Mouse (Mus musculus): ENCODE measurements at regions not wholly inside any gene's neighbourhood (a gene's known extent, or its start where the extent isn't known, plus 50 kb on each side); places are given as distances from the start of the nearest gene placed in this dataset.

DNA sequence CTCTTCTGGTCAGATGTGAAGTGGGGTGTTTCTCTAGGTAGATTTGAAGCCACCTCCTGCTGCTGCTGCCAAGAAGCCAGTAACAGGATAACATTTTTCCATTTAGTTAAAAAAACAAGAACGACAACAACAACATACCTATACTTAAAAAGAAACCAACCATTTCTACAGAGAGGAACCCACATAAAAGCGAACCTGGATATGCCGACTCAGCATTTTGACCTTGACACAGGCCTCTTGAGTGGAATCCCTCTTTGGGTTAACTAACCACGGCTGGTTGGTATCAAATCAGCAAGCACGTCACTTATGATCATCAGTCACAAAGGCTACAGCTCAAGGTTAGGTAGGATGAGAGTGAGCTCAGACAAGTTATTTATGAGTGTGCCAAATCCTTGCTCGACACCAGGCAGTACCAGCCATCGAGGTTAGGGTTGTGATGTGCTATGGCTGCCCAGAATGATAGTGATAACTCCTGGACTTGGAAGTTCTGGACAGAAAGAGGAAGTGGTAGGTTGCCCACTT, 269.7 kb downstream of the Cbln1 start:
- no peak for DNase-seq (ENCODE audit: low read depth, low spot score)

GRCm38 (mm10) chr8:87199461-87200131, 272.8 kb downstream of the Cbln1 start:
- DNase-seq (ENCODE audit: low read depth, low spot score): no peak

- DNase-seq (ENCODE audit: low read depth, low spot score): no peak
These were observed 274.4 kb downstream of the Cbln1 start for GRCm38 (mm10) chr8:87197867-87198536.

GRCm38 (mm10) chr8:87197000-87197399, 275.4 kb downstream of the Cbln1 start:
- no peak for DNase-seq (ENCODE audit: low read depth, low spot score)

DNA sequence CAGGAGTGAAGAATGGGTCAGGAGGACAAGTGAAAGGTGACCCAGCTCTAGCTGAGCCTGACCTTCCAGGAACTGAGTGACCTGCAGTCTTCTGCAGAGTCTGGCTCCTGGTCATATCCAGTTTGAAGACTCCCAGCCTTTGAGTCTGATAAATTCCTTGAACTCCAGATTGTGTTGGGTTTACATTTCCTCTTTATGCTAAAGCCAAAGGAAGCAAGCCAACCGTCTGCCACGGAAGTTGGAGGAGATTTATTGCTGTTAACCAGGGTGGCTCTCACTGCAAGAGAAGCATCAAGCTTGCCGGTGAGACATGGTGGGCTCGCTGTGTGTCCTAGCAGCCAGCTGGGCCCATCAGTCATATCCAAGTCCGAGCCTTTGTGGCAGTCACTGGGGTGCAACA, 276.4 kb downstream of the Cbln1 start:
- no peak for DNase-seq (ENCODE audit: low read depth, low spot score)

GRCm38 (mm10) chr8:87189791-87190385, 282.5 kb downstream of the Cbln1 start:
- no peak for DNase-seq (ENCODE audit: low read depth, low spot score)

GRCm38 (mm10) chr8:87182888-87183287, 289.5 kb downstream of the Cbln1 start:
- DNase-seq (ENCODE audit: low read depth, low spot score): no peak

DNA sequence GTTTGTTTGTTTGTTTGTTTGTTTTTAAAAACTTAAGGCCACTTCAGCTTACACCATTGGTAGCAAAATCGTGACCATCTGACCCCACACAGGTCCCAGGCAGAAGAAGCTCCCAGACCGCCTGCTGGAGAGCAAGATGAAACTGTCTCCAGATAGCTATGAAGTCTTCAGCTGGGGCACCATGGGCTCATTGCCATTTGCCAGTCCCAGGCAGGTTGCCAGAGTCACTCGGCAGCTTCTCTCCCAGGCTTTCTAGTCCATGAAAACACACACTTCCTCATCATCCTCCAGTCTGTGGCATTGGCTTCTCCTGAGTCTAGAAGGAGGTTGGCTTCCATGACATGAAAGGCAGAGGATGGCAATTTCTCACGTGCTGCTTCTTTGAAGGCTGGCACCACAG, 293.5 kb upstream of the N4bp1 start:
- DNase-seq (ENCODE audit: low read depth, low spot score): no peak

DNA sequence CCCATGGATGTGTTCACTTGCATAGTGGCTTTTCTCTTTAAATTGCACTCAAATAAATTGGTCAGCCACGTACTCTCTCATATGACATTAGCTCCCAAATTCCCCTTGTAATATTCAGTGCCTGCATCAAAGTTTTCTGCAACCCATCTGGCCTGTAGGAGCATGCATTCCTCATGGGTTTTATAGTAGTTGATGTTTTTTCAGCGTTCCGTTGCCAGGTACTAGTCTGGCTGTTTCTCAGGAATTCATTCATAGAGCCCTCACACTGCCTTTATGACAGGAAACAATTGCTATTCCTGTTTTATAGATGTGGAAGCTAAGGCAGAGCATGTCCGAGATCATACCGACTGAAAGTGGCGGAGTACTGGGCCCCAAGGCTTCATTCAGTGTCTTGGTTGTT, 292.6 kb upstream of the N4bp1 start:
- DNase-seq (ENCODE audit: low read depth, low spot score): no peak

DNA sequence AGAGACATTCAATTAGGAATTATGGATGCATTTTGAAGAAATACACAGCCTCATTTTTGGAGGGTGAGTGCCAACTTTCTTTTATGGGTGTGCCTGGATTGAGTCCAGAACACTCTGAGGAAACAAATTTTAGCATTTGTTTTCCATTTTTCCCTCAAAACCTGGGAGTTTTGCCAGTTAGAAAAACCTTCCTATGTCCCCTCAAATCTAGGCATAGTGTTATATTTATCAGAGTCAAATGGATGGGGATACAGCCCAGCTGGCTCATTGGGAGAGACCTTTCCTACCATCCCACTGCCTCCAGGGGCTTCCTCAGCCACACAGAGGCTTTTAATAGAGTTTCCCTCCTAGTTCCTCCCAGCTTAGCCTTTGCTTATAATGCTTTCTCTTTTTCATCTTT, 290.0 kb upstream of the N4bp1 start:
- DNase-seq (ENCODE audit: low read depth, low spot score): peak; percentile 39

- DNase-seq (ENCODE audit: low read depth, low spot score): no peak
These were observed 288.7 kb upstream of the N4bp1 start for GRCm38 (mm10) chr8:87173720-87174119.

- no peak for DNase-seq (ENCODE audit: low read depth, low spot score)
These were observed 281.7 kb upstream of the N4bp1 start for GRCm38 (mm10) chr8:87166771-87167170.

GRCm38 (mm10) chr8:87160416-87160815, 275.4 kb upstream of the N4bp1 start:
- DNase-seq (ENCODE audit: low read depth, low spot score): no peak

DNA sequence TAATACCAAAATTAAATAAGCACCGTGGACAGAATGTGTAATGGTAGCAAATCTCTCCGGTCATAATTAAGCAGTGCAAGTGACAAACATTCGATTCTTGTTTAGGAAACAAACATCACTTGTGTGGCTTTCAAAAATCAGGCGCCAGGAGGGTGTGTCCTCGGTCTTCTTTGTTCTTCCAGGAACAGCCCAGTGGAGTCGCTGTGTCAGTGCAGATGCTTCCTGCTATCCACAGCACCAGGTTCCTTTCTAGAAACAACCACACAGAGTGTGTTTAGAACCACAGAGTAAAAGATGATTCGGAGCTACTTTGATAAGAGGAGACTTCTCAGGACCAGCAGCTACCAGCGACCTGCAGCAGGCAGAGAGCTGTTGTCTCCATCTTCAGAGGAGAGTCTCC, 273.3 kb upstream of the N4bp1 start:
- no peak for DNase-seq (ENCODE audit: low read depth, low spot score)

GRCm38 (mm10) chr8:87155819-87156425, 270.9 kb upstream of the N4bp1 start:
- DNase-seq (ENCODE audit: low read depth, low spot score): no peak

GRCm38 (mm10) chr8:87152068-87152915, 267.2 kb upstream of the N4bp1 start:
- DNase-seq (ENCODE audit: low read depth, low spot score): no peak

DNA sequence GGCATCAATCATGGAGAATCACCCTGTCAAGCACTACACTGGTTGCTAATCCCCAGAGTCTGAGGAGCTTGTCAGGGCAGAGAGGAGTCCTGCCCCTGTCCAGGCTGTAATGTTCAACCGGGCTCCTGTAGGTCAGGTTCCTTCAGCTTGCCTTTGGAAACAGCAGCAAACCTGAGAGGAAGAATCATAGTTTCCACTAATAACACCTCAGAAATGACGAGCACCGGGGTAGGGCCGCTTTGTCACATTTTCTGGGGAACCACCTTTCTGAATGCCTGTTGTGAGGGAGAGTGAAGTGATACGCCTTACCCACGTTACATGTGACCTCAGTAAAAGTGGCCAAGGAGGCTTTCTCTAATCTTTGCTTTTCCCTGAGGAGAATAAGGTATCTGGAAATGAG, 263.8 kb upstream of the N4bp1 start:
- no peak for DNase-seq (ENCODE audit: low read depth, low spot score)

DNA sequence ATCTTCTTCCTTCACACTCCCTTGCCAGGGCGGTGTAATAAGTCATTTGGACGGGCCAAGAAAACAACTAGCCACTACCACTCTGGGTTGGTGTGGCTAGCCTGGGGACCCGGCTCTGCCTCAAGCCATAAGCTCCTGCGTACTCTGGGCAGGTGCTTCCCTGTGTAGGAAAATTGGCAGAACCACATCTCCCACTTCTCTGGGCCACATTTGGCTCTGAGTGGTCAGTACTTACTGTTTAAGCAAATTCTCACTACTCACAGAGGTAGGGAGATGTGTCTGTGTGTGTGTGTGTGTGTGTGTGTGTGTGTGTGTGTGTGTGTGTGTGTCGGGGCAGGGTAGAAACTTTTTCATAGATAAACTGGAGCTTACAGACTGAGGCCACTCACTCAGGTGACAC, 262.6 kb upstream of the N4bp1 start:
- DNase-seq (ENCODE audit: low read depth, low spot score): no peak

GRCm38 (mm10) chr8:87137412-87137811, 252.4 kb upstream of the N4bp1 start:
- no peak for DNase-seq (ENCODE audit: low read depth, low spot score)

DNA sequence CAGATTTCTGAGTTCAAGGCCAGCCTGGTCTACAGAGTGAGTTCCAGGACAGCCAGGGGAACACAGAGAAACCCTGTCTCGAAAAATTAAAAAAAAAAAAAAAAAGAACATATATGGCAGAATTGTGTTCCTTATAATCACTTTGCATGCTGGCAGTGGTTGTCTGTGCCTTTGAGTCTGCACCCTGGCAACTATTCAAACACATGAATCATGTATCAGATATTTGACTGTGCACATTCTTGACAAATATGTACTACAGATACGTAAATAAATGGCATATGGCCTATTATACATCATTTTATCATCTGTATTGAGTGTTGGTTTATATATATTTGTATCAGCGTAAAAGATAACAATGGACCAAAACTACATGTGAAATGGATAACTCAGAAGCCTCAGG, 246.7 kb upstream of the N4bp1 start:
- no peak for DNase-seq (ENCODE audit: low read depth, low spot score)

- DNase-seq (ENCODE audit: low read depth, low spot score): no peak
These were observed 245.6 kb upstream of the N4bp1 start for GRCm38 (mm10) chr8:87130691-87131090.

DNA sequence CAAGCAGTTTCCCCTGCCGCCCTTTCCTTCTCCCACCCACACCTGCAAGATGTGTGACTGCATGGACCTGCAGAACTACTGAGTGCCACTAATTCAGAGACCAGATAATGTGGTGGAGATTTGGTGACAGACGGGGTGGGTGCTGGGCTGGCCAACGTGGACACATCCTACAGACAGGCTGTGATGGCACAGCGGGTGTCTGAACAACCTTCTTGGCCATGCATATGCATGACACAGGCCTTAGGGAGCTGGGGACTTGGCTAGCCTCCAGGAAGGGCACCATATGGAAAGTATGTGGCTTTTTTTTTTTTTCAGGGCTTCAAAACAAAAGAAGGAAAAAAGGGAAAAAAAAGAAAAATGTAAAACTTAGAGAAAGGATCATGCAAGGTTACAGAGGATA, 243.5 kb upstream of the N4bp1 start:
- DNase-seq (ENCODE audit: low read depth, low spot score): peak; percentile 28

All from telencephalon, adult 2 months (tissue).